Mouse (Mus musculus): ENCODE data around the gene Tle3. TPM values are rescaled to one million over a fixed set of nuclear protein-coding genes. Genes with fewer than 3 reads are reported as not detected.

The Tle3 gene
- 10 to 100 TPM; 57.6 to 67.1 TPM for total RNA-seq (2021)

DNA sequence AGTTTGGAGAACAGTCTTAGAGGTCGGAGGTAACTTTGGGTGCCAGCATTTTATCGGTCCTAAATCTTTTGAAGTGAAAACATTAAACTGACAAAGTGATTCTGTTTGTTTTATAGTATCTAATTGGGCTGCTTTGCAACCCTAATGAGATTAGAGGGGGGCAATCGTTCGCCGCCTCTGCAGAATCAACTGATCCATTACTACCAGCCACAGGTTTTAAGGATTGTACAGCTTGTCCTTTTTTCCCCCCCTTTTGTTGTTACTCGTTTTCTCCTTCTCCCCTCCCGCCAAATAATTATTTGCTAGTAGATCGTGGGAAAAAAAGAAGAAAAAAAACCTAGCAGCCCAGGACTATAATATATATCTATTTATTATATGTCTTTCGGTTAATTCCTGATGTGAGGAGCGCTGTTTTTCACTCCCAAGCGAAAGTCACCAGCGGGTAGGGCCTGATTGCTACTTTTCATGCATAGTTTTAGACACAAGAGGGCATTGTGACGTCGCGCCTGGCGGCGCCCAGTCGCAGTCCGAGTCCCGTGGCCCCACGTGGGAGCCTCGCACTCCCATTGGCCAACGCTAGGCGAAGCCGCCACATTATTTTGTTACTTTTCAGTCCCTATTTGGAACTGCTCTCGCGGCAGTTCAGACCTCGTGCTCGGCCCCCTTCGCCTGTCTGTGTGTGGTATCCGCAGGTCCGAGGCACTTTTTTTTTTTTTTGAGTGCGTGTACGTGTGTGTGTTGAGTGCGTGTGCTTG lies at the start of gene Tle3:
Gene Tle3, plus strand, starts transcription at position 612 of the 755 bp plus-strand sequence.
- DNase-seq (ENCODE audit: low spot score in 2 of 2), result peak; percentile 98
- intact Hi-C loops (cut with DNase I), result loop anchor here (1.0 to 10.0 kb wide), 11 partner anchors 29 to 525 kb away; no protein-coding TSS in a partner anchor

- DNase-seq (ENCODE audit: low spot score in 2 of 2), result no peak
- intact Hi-C loops (cut with DNase I), result no loop called here
Measured at GRCm38 (mm10) chr9:61323221-61323620, 48.9 kb upstream of the Tle3 start.

DNA sequence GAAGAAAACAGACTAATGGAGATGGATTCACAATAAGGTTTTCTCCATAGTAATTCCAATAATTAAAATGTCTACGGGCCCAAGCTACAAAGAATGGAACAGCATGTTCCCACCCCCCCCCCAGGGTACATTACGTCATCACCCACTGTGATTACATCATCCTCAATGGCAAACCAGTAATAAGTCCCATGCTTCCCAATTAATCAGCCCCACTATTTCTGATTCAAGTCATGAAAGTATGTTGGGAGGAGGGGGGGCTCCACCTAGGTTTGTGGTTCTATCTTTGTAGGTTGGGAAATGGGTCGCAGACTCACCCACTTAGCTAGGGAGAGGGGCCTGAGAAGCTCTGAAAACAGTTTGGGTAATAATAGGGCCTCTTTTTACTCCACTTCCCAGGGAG lies 48.3 kb upstream of the Tle3 start:
- intact Hi-C loops (cut with DNase I), result no loop called here
- no peak for DNase-seq (ENCODE audit: low spot score in 2 of 2)

DNA sequence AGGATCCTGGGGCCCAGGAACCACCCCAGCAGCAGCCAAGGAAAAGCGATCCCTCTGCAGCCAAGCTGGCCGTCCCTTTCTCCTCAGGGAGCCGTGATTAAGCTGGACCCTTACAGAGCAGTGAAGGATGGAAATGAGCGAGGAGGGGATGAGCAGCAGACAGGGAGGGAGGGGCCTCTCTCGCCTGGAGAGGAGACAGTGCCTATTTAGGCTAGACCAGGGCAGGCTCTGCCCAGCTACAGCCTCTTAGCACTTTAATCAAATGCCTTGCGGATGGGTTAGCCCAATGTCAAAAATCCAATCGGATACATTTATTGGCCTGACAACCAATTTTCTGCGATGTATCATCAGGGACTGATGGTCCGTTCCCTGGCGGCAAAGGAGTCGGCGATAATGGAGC lies 47.8 kb upstream of the Tle3 start:
- intact Hi-C loops (cut with DNase I), result no loop called here
- DNase-seq (ENCODE audit: low spot score in 2 of 2), result no peak

- intact Hi-C loops (cut with DNase I), result no loop called here
- DNase-seq (ENCODE audit: low spot score in 2 of 2), result no peak
Measured at GRCm38 (mm10) chr9:61325012-61325411, 47.2 kb upstream of the Tle3 start.

- intact Hi-C loops (cut with DNase I), result no loop called here
- DNase-seq (ENCODE audit: low spot score in 2 of 2), result no peak
Measured at GRCm38 (mm10) chr9:61325931-61326351, 46.2 kb upstream of the Tle3 start.

DNA sequence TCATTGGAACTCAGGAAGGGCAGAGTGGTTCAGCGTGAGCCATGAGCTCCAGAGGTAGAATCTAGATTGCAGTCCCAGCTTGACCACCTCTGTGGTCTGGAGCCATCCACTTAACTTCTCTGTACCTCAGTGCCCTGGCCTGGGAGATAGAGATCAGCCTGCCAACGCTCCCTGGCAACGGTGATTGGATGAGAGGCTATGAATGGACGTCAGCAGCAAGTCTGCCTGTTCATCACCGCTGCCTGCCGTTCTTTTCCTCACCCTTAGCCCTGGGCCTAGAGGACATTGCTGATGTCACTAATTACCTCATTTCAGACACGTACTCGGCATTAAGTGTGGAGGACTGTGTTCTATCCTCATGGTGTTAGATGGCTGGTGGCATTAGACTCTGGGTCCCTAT lies 45.2 kb upstream of the Tle3 start:
- intact Hi-C loops (cut with DNase I), result no loop called here
- DNase-seq (ENCODE audit: low spot score in 2 of 2), result no peak

GRCm38 (mm10) chr9:61328173-61328572 lies 44.0 kb upstream of the Tle3 start:
- DNase-seq (ENCODE audit: low spot score in 2 of 2), result no peak
- intact Hi-C loops (cut with DNase I), result no loop called here

- intact Hi-C loops (cut with DNase I), result no loop called here
- DNase-seq (ENCODE audit: low spot score in 2 of 2), result no peak
Measured at GRCm38 (mm10) chr9:61330747-61331146, 41.4 kb upstream of the Tle3 start.

DNA sequence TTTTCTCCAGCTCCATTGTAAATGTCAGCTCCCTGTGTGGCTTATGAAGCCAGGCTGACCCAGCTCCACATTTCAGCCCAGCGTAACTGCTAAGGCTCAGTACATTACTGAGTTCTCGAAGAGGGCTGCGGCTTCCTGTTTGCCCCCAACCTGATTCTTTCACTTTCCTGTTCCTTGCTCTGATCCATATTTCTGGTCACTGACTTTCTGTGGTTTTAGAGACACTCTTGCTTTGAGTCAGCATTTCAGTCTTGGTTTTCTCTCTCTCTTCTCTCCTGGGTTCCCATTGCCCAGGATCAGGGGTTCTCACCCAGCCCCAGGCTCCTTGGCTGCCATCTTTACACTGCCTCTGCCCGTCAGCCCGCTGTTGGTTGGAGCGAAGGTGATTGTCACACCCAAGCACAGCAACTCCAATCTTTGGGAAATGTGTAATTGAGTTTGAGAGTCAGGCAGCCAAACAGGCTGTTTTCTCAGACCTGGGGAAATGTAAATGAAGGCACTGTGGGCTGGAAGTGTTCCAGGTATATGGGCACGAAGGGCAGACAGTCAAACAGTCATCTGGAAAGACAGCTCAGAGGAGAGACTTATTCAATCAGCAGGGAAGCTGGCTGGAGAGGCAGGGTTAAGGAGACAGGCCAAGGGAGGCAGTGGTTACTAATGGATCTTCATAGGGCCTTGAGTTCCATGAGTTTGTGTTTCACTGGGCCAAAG lies 39.8 kb upstream of the Tle3 start:
- intact Hi-C loops (cut with DNase I), result no loop called here
- DNase-seq (ENCODE audit: low spot score in 2 of 2), result no peak

DNA sequence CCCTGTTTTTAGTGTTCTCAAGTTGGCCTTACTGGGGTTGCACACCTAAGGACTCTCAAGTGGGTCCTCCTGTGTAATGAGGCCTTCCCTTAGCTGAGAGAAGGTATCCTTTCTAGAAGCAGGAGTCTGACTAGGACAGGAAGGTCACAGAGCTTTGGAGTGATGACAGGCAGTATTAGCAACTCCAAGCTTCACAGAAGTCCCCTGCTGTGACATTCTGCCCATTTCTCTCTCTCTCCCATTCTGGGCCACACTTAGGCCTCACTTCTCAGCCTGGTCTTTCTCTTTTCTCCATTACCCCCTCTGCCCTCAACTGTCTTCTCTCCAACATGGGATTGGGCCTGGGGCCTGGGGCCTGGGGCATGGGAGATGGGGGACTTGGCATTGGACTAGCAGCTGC lies 36.0 kb upstream of the Tle3 start:
- no peak for DNase-seq (ENCODE audit: low spot score in 2 of 2)
- intact Hi-C loops (cut with DNase I), result no loop called here

- no peak for DNase-seq (ENCODE audit: low spot score in 2 of 2)
- intact Hi-C loops (cut with DNase I), result no loop called here
Measured at GRCm38 (mm10) chr9:61336591-61337587, 35.3 kb upstream of the Tle3 start.

DNA sequence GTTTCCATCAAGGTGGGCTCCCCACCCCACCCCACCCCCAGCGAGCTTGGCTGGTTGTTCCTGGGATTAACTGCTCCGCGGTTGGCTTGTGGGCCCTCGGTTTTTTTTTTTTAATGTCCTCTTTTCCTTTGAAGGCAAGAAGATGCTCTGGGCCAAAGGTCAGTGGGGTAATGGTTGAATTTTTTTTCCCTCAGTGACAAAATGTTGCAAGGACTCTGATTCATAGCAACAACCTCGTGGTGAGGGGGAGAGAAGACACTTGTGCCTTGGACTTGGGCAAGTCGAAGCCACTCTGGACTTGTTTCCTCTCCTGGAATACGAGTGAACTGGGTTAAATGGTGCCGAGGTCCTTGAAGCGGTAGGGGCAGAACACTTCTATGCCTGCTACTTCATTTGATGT lies 34.5 kb upstream of the Tle3 start:
- intact Hi-C loops (cut with DNase I), result no loop called here
- DNase-seq (ENCODE audit: low spot score in 2 of 2), result no peak

DNA sequence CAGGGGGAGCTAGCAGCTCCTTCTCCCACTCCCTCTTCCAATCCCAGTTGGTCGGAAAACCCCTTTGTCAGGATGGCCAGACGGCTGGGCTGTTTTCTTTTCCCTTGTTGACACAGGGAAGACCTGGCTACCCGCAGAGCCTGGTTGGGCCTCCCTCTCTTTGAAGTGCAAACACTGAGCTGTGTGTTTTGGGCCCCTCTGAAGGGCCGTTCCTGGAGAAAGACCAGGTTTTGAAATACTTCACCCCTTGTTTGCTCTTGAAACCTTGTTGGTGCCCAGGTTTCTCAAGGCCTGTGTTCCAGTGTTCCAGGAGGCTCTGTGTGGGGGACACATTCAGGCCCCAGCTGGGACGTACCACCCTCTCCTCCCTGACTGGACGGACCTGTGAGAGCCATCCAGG lies 32.9 kb upstream of the Tle3 start:
- intact Hi-C loops (cut with DNase I), result no loop called here
- no peak for DNase-seq (ENCODE audit: low spot score in 2 of 2)

DNA sequence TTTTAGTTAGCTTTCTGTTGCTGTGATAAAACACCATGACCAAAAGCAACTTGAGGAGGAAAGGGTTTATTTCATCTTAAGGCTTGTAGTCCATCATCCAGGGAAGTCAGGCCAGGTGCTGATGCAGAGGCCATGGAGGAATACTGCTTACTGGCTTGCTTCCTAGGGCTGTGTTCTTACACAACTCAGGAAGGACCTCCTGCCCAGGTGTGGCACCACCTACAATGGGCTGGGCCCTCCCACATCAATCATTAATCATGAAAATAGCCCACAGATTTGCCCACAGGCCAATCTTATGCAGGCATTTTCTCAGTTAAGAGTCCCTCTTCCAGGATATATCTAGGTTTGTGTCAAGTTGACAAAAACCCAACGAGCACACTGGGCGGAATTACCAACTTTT lies 31.8 kb upstream of the Tle3 start:
- intact Hi-C loops (cut with DNase I), result no loop called here
- DNase-seq (ENCODE audit: low spot score in 2 of 2), result no peak

DNA sequence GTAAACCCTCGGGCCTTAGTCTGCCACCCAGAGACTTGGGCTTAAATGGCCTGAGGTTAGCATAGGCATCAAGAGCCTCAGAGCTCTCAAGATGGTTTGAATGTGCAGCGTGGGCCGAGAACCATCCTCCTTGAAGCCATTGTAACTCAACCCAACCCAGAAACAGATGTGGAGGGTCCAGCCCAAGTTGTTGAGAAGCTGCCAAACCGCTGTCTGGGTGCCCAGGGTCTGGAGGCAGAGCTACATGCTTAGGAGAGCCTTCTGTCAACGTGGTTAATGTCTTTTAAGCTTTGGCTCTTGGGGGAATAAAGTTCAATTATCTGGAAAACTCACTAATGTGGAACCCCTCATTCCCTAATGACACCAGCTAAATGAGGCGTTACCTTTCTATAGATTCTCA lies 29.9 kb upstream of the Tle3 start:
- no peak for DNase-seq (ENCODE audit: low spot score in 2 of 2)
- intact Hi-C loops (cut with DNase I), result no loop called here

DNA sequence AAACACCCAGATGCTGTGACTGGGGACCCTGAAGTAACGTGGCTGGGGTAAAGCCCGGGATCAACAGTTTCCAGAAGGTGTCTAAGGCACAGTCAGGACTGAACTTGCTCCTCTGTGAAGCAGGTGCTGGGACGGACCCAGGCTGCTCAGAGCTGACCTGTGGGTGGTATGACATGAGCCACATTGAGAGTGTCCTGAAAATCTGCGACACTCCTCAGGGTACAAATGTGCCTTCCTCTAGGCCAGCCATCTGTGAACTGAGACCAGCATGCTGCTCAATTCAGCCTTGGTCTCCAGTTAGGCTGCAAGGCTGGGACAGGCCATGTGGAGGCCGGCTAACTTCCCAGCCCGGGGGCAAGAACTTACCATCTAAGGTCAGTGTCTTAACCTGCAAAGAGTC lies 27.5 kb upstream of the Tle3 start:
- DNase-seq (ENCODE audit: low spot score in 2 of 2), result no peak
- intact Hi-C loops (cut with DNase I), result no loop called here

GRCm38 (mm10) chr9:61347011-61347410 lies 25.2 kb upstream of the Tle3 start:
- intact Hi-C loops (cut with DNase I), result no loop called here
- no peak for DNase-seq (ENCODE audit: low spot score in 2 of 2)

GRCm38 (mm10) chr9:61348036-61348435 lies 24.1 kb upstream of the Tle3 start:
- intact Hi-C loops (cut with DNase I), result no loop called here

GRCm38 (mm10) chr9:61348616-61349015 lies 23.6 kb upstream of the Tle3 start:
- intact Hi-C loops (cut with DNase I), result no loop called here
- no peak for DNase-seq (ENCODE audit: low spot score in 2 of 2)

More at GRCm38 (mm10) chr9:61348036-61348435, 24.1 kb upstream of the Tle3 start:
- no peak for DNase-seq (ENCODE audit: low spot score in 2 of 2)

All from left cerebral cortex, postnatal 36 days (tissue).